Mouse (Mus musculus) adrenal gland, adult 2 months (tissue): ENCODE data around the gene Stat3. TPM values are rescaled to one million over a fixed set of nuclear protein-coding genes. Genes with fewer than 3 reads are reported as not detected.

Experiments used
- DNase-seq: peaks from one replicate; pipeline ENCODE4 v3.0.0; 2021
- polyA plus RNA-seq: library from polyadenylated mRNA; depleted of rRNA; stranded (reverse); fragments of >200 nt; gene quantifications from 2 replicates; pipeline ENCODE4 v1.2.3, GENCODE M21; 2012
- total RNA-seq, 2 experiments: library from RNA; stranded (reverse); gene quantifications; 2 replicates each; pipeline ENCODE4 v1.2.3; 2021

Stat3 gene
- total and polyA plus RNA-seq, 3 experiments = 54.9 to 79.4 (median 76.6) TPM

DNA sequence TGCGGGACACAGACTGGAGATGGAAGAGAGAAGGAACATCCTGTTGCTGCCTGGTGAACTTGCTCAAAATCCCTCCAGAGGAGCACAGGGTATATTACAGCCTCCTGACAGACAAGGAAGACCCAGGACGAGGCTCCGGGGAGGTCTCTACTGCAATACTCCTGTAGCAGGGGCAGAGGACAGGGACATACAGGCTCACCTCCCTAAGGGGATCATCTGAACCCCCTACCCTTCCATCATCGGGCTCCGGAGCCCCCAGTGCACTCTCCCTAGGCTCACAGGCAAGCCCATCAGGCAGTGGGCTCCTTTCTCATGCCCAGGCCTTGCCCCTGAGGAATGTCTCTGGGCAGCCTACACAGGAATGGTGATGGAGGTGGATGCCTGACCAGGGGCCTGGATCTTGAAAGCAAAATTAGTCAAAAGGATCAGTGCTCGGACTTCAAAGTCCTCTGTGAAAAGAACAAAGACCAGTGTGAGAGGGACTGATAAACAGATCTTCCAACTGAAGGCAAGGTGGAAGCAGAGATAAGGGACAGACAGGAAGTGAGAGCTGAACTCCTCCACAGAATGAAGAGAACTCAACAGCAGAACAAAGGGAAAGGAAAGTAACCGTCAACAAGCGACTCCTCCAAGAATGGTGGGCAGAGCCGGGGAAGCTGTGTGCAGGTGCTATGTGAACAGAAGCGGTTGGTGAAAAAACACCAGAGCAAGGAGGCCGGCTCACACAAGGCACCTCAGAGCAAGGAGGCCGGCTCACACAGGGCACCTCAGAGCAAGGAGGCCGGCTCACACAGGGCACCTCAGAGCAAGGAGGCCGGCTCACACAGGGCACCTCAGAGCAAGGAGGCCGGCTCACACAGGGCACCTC, 47.9 kb downstream of the Stat3 start:
- DNase-seq = no peak

DNA sequence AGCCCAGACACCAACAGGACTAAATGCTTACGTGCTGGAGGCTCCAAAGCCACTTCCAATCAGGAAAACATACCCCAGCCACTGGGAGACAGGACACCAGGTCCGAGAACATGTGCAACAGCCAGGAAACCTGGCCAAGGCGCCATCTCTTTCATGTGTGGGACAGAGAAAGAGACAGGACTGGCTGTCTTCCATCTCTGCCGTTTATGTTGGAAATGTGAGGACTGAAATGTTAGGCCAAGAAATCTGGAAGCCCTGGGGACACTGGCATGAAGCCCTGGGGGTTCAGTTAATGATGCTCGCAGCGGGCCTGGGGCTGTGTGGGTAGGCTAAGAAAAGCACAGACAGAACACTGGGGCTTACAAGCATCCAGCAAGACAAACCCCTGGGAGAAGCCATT, 48.9 kb downstream of the Stat3 start:
- no peak for DNase-seq

DNA sequence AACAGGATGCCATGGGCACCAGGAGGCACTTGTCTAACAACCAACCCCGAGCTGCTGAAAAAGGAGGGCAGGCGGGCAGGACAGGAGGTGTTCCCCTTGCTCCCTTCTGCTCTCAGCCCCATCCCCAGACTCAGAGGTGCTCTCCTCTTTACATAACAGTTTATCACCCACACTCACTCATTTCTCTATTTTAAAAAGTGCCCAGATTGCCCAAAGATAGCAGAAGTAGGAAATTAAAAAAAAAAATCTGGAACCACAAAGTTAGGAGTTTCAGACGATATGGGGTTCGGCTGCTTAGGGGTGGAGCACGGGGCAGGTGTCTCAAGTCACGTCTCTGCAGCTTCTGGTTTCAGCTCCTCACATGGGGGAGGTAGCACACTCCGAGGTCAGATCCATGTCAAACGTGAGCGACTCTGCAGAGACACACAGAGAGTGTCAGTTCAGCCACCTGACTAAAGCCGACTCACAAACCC, 51.0 kb downstream of the Stat3 start:
- DNase-seq = no peak

DNA sequence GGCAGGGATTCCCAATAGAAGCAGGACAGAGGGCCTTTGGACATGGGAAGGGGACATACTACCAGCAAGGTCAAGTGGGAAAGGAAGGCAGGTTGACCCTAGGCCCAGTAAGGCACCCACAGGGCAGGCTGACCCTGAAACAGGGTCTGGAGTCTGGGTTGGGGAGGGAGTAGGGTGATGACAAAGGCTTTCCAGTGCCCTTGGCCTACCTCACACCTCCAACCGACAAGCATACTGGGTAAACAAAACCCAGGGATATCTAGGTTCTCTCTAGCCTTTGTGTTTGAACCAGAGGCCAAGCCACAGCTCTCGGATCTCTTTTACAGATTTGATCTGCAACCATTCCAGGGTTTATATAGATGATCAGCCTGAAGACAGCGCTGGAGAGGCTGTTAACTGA, 51.6 kb downstream of the Stat3 start:
- peak; percentile 78 for DNase-seq

DNA sequence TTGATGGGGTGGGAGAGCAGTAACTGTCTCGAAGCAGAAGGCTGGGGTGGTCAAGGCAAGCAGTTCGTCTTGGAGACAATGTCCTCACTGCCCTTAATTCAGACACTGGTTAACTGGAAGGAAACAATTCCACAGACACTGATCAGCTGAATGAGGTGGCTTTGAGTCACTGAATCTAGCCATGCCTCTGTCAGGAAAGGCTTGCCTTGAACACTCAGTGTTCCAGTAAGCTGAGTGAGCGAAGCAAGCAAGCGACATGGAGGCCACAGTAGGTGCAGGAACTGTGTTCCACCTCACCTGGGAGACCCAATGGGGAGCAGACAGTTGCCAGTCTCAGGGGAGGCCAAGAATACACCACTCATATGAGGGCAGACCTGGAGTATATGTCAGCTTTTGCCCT, 52.1 kb downstream of the Stat3 start:
- peak; percentile 70 for DNase-seq

DNA sequence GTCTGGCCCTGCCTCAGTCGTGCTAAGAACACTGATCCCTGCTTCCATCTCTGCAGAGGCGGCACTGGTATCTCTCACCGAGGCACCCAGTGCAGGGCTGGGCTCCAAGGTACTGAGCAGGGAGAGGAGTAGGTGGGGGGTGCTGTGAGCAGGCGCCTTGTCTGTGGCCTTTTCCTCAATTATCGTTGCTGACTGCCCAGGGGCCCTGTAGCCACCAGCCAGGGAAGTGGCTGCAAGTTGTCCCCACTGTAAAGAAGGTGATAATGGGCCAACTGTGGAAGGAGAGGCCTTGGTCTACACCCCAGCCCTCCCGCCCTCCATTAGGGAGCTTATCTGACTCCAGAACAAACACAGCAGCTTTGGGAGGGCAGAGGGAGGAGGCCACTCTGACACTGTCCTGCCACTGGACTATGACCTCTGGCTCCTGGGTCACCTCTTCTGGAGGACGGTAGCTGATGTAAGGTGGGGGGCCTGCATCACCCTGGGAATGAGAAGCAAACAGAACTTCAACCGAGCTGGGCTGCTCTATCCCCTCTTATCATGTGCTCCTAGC, 53.1 kb downstream of the Stat3 start:
- no peak for DNase-seq

DNA sequence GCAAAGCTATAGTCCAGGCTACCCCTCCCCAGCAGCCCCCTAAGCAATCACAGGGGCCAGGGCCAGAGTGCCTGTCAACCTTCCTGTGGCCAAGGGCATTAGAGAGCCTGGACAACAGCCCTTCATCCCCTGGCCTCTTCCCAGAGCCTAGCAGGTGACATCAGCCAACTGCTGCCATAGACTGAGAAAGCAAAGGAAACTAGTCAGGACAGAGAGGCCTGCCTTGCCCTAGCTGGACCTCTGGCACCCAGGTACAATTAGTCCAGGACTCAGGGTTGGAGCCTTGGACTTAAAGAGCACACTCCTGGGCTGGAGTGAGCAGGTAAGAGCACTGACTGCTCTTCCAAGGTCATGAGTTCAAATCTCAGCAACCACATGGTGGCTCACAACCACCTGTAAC, 53.9 kb downstream of the Stat3 start:
- DNase-seq = no peak

DNA sequence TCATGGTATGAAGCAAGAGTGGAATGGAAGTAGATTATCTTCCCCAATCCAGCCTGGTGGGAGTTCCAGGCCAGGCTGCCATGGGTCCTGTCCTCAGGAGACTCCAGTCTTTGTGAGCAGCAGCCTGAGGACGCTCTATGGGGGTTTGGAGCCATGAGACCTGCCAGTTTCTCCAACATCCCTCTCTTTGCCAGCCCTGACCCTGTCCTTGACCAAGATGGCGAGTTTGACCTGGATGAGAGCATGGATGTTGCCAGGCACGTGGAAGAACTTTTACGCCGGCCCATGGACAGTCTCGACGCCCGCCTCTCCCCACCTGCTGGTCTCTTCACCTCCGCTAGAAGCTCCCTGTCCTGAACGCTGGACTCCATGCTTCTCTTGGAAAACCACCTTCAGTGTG, 55.7 kb downstream of the Stat3 start:
- no peak for DNase-seq

DNA sequence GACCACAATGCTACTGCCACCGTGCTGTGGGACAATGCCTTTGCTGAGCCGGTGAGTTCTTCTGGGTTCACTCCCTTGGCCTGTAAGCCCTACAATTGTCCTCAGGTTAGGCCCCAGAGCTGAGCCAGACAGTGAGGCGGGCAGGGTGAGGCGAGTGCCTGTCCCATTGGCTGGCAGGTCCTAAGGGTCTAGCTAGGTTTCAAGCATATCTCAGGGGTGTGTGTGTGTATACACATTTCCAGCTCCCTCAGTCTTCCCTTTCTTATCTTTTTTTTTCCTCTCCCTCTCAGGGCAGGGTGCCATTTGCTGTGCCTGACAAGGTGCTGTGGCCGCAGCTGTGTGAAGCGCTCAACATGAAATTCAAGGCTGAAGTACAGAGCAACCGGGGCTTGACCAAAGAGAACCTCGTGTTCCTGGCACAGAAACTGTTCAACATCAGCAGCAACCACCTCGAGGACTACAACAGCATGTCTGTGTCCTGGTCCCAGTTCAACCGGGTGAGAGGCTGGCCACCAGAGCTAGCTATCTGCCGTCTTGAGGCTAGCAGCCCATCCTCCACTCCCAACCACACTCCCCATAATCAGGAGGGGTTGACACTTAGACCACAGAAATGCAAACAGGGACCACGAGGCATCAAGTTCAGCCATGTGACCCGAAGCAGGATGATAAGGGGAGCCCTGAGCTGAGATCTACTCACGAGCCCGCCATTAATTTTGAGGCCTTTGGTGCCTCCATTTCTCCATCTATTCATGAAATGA, 59.8 kb downstream of the Stat3 start:
- DNase-seq = no peak

DNA sequence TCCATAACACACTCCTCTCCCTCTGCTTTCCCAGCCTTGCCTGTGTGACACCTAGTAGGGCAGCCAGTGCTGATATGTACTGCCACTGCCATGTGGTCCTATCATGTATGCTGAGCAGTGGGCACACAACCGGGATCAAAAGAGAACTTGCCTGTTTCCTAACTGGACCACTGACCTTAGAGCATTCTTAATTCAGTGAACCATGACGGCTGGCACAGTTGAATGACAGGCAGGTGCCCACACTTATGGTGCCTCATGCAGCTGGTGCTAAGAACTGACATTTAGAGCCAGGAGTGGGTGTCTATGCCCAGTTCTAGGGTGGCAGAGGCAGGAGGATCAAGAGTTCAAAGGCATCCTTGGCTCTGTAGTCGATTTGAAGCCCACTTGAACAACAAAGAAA, 63.6 kb downstream of the Stat3 start:
- DNase-seq = no peak

DNA sequence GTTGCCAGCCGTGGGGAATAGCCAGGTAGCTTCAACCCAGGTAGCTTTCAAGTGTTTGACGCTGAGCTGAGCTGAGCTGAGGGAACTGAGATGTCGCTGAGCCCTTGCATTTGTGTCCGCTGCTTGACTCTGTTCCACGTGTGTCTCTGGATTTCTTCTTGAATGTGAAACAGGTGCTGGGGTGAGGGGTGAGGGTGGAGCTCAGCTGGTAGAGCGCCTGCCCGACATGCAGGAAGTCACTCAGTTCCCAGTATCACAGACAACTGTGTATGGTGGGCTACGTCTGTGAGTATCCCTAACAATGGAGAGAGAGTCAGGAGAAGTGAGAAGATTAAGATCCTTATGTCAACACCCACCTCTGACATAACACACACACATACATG, 68.4 kb downstream of the Stat3 start:
- no peak for DNase-seq

DNA sequence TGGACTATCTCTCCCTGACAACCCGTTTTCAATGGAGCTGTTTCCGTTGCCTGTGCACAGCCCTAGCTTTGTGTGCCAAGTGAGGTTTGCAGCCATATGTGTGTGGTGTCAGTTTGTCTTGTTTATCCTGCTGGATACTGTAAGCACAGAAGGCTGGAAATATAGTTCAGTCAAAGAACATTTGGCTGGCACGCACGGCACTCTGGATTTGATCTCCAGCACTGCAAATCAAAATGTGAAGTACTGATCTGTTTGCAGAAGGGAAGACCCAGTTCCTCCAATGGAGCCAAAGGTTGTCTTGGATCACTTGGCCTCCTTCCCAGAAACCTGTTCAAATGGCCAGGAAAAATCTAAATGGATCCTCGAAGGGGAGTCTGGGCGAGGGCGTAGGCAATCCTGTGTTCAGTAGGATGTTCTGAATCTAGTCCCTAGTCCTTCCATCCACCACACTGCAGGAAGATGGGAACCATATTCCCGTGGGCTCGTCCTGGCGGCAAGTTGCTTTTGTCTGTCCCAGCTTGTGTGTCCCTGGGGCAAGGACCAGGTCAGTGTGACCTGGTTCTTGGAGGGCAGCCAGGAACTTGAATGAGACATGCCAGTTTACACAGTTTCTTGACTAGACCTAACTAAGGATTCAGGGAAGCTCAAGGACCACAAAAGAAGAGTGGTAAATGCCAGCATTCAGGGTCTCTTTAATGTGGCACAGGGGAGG, 68.9 kb downstream of the Stat3 start:
- peak; percentile 64 for DNase-seq

DNA sequence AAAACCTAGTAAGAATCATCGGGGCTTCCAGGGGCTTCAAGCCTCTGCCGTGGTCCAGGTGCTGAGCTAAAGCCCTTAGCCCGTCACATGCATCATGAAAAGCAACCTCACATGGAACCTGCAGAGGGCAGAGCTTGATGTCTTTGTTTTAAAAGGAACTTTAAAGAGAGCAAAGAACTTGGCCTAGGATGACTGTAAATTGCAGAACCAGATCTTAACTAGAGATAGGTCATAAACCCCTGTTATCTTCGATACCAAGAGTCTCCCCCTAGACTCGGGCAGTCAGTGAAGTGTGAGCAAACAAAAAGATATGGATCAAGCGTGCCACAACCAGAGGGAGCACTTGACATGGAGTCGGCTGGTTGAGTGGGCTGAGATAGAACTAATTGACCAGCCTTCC, 73.7 kb downstream of the Stat3 start:
- DNase-seq = no peak

DNA sequence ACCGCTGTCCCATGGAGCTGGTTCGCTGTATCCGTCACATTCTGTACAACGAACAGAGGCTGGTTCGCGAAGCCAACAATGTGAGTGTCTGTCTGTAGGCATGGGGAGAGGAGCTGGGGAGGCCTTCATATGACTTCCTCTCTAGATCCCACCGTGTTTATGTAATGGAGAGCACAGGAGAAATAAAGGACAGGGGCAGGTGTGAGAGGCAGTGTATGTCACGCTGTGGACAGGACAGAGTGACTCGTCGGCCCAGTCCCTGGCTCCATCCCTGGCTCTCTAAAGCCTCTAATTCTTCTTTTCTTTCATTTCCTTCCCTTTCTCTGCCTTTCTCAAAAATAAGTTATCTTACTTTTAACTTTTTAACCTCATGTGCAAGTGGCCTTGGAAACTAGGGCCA, 76.2 kb downstream of the Stat3 start:
- DNase-seq = no peak

DNA sequence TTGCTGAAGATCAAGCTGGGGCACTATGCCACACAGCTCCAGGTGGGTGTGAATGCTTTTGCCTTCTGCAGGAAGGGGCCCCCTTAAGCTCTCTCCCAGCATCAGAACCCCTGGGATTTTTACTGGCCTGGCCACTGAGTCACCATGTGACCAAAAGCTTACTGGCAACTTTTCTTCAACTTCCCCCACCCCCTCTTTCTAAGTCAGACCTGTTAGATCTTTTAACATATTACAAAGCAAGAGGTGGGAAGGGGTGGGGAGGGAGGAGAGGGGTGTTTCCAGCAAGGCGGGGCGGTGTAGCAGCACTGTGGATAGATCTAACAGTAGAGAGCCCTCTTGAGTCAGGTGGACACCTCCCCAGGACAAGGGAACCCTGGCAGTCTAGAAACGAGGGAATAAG, 77.5 kb downstream of the Stat3 start:
- no peak for DNase-seq

DNA sequence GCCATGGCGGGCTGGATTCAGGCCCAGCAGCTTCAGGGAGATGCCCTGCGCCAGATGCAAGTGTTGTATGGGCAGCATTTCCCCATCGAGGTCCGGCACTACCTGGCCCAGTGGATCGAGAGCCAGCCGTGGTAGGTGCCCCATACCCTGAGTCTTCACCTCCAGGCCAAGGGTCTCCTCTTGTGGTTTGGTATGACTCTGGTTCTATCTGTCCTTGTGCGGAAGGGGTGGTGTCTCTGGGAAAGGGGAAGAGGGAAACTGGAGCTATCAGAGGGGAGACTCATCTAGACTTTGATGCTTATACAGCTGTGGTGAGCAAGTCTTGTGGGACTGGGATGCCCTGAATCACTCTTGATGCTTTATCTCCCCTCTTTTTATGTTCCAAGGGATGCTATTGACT, 78.0 kb downstream of the Stat3 start:
- DNase-seq = no peak

DNA sequence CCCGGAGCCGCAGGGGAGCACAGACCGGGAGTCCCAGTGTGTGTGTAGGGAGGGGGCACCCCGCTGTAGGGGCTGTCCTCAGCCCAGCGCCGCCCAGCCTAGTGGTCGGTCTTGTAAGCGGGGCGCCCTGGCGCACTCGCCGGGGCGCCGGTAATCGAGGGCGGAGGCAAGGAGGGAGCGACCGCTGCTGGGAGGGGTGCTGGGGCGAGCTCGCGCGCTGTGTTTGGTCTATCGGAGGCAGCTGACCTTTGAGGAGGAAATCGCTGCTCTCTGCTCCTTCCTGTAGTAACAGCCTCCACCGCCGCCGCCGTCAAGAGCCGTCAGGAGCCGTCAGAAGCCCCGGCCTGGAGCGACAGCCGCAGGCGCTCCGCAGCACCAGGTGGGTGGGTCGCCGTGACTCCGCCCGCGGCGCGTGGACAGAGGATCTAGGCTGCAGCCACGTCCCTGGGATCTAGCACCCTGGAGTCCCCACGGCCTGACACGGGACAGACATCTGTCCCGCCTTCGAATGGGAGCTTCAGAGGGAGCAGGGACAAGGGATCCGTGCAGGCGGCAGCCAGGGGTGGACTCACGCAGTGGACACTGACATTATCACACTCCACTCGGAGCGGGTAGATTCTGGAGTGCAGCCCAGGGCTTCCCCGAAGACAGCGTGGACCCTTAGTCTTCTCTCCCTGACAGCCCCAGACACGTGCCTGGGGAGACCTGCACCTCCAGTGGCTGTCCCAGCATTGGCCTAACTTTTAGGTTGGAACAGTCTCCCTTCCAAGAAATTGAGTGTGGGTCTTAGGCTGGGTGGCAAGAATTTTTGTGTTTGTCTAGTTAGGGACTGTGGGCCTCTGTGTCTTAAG, 78.9 kb downstream of the Stat3 start:
- peak; percentile 94 for DNase-seq

DNA sequence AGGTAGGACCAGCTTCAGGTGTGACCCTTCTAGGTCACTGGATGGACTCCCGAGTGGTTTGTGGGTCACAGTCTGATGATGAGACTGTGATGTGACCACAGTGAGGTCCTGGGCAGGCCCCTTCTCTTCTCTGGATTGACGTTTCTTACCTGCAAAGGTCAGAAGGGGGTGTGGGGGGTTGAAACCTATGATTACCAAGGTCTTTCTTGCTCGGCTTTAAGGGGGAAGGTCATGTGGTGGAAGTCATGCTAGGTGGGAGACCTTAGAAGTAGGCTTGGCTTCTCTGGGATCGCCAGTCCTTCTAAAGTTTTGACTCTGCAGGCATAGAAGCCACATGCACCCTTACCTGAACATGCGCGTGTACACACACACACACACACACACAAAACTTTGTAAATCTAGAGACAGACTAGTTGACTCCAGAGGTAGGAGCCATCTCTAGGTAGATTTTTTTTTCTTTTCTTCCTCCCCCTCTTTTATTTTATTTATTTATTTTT, 79.7 kb downstream of the Stat3 start:
- no peak for DNase-seq

DNA sequence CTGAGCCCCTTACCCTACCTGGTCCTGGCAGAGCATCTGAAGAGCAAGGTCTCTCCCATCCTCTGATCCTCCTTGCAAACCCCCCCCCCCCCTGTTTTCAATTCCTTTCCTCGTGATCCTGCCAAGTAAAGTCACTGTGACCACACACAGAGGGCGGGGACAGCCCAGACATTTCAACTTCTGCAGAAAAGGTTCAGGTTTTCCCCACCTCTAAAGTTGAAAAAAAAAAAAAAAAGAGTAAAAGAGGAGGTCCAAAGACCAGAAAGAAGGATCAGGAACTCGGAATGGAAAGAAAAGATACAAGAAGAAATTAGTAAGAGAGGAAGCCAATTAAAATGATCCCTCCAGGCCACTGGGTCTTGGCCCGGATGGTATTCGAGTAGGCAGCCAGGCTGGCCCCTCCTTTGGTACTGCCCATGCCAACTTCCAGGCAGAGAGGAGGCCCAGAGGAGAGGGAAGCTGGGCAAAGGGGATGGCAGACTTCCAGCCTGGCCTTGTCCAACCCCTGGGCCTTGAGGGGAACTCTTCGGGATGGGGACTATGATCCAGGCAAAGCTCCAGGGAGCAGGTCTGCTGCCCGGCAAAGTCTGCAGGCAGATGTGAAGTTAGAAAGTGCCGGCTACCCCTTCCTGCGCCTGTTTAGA, 80.3 kb downstream of the Stat3 start, which contains the start of gene Stat5a:
Stat5a (plus strand) TSS at position 417 of the 644 bp plus-strand sequence.
- peak; percentile 94 for DNase-seq

DNA sequence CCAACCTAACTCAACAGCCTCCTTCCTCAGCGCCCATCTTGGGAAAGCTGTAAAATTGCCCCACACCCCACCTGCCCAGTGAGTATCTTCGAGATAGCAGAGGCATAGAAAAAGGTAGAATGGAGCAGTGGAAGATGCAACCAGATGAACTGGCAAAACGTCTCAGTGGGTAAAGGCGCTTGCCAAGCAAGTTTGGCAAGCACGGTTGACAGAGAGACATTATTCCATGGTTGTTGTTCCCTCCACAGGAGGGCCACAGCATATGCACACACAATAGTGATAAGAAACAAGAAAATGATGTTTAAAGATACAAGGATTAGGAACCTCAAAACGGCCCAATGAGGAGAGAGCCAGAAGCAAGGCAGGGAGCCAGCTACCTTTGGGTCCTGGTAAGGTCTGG, 81.4 kb downstream of the Stat3 start:
- DNase-seq = no peak

DNA sequence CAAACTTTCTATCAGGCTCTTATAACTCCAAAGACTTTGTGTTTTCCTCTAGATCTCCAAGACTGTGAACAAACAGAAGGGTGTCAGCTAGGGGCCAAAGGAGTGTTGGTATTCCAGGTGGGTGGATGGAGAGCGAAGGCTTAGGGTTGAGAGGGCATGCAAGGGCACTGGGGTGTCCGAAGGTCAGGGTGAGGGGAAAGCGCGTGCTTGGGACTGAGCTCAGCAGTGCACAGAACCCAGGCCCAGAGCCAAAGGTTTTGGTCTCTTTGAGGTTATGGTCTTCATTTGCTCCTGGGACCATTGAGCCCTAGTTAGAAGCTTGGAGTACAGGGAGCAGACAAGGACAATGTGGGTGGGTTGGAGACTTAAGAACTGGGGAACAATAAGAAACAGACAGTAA, 84.2 kb downstream of the Stat3 start:
- DNase-seq = no peak
